ENCODE assay signal across 7 mouse cellular contexts in the genomic region with DNA sequence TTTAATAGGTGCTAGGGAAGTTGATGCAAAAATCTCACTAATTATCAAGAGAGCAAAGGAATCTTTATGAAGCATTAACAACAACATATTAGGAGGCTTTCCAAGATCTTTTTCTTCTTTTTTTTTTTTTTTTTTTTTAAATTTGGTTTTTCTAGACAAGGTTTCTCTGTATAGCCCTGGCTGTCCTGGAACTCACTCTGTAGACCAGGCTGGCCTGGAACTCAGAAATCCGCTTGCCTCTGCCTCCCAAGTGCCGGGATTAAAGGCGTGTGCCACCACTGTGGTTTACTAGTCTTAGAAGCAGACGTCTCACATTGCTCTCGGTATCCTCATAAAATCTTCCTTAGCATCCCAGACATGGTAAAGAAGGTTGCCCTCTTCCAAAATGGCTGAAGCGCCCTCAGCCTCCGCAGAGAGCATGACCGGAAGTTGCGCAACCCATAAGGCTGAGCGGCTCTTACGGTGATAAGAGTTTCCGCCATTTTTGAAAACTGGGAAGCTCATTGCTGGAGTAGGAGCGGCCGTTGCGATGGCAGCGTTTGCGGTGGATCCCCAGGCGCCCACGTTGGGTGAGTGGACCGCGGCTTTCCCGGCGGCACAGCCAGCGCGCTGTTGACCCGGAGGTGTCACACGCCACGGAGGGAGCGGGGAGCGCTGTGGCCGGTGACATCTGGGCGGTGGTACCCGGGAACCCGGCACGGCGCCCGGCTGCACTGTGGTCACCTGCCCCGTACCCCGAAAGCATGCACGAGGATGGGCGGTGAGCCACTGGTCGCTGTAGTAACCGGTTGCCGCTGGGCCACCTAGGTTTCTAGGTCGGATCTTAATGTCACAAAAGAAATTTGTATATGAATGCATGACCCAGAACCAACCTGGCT. TPM values are rescaled to one million over a fixed set of nuclear protein-coding genes. Genes with fewer than 3 reads are reported as not detected.
A peak's percentile ranks its signal among the peaks of the same experiment; 100 is the strongest.
DNase-seq lines count a peak whose midpoint lies in the region; ATAC-seq lines count a peak whose summit lies in the region.

No protein-coding gene starts in this region.

- peak overlapping the region; percentile 85 for H3K4me3 ChIP-seq in intestine, embryonic 15.5 days (replicated peaks)
- H3K4me3 ChIP-seq in midbrain, embryonic 10.5 days = peak overlapping the region; percentile 96

- 0 out of 2 replicates have a peak, but pooled peaks cover 2% of the 10 kb centered on the region for H3K4me1 ChIP-seq in intestine, embryonic 15.5 days (replicated peaks)
- peaks cover 11% of the 10 kb centered on the region for H3K4me1 ChIP-seq in midbrain, embryonic 10.5 days

- H3K9me3 ChIP-seq in intestine, embryonic 15.5 days = no peaks in the 10 kb centered on the region
- no peaks in the 10 kb centered on the region for H3K9me3 ChIP-seq in midbrain, embryonic 10.5 days (replicated peaks)

- DNase-seq in adrenal gland, adult 18-20 months (ENCODE audit: low spot score in 2 of 2) = peak; percentile 93 to 94
- peak; percentile 93 for DNase-seq in embryo, embryonic 11 days
- DNase-seq in gastrocnemius, postnatal 25 days = peak; percentile 83
- peak; percentile 91 to 95 for DNase-seq in left cerebral cortex, postnatal 25 days (ENCODE audit: low spot score in 2 of 2)
- DNase-seq in midbrain, embryonic 10.5 days (ENCODE audit: low spot score) = peak; percentile 89
- DNase-seq in right cerebral cortex, postnatal 4 days = peak; percentile 90

- H3K4me2 ChIP-seq in intestine, embryonic 15.5 days (replicated peaks) = peak overlapping the region; percentile 59

- peak; percentile 99 for ATAC-seq in intestine, embryonic 15.5 days

- WGBS in intestine, embryonic 15.5 days = under 1% methylated on average over 45 of the region's 45 CpGs
- under 1% methylated on average over 45 of the region's 45 CpGs for WGBS in midbrain, embryonic 10.5 days

- intact Hi-C loops in left cerebral cortex, postnatal 25 days (cut with DNase I) = loop anchor here (1.0 to 2.0 kb wide), 2 partner anchors 21 to 58 kb away; partner anchors contain the start of genes Dusp19, Nckap1 and Nup35

- peak overlapping the region; percentile 71 for H3K27ac ChIP-seq in intestine, embryonic 15.5 days
- H3K27ac ChIP-seq in midbrain, embryonic 10.5 days (replicated peaks) = peak overlapping the region; percentile 91

- H3K9ac ChIP-seq in intestine, embryonic 15.5 days = peak overlapping the region; percentile 73

- H3K36me3 ChIP-seq in intestine, embryonic 15.5 days = no peaks in the 10 kb centered on the region
- peaks cover 19% of the 10 kb centered on the region for H3K36me3 ChIP-seq in midbrain, embryonic 10.5 days

- no peaks in the 10 kb centered on the region for H3K27me3 ChIP-seq in intestine, embryonic 15.5 days (replicated peaks)
- H3K27me3 ChIP-seq in midbrain, embryonic 10.5 days (ENCODE audit: low read depth, poor library complexity, severe bottlenecking) = no peaks in the 10 kb centered on the region

RNA-seq across cellular contexts. Expression of gene Nup35, which starts 21.6 kb away (rescaled TPM):
- total RNA-seq in adrenal gland, adult 18-20 months (2021) = 10 to 100 TPM; 16.5 to 27.4 TPM
- 1 to 10 TPM; 7.9 to 9.5 TPM for total RNA-seq in gastrocnemius, postnatal 25 days (2021)
- polyA plus RNA-seq in intestine, embryonic 15.5 days (2015; fragmentation: Nextera tagmentation; extraction: Ambion mirVana) = 37.5 and 38.8 TPM in 2 replicates
- total RNA-seq in left cerebral cortex, postnatal 25 days (2021) = 10 to 100 TPM; 16.2 to 16.4 TPM
- 72.4 and 75.5 TPM in 2 replicates for polyA plus RNA-seq in midbrain, embryonic 10.5 days (2016; fragmentation: Nextera tagmentation; extraction: Ambion mirVana)

RNA-seq across cellular contexts. Expression of gene Dusp19, which starts 21.8 kb away (rescaled TPM):
- total RNA-seq in adrenal gland, adult 18-20 months (2021) = 10 to 100 TPM; 10.9 to 20.3 TPM
- total RNA-seq in gastrocnemius, postnatal 25 days (2021) = 1 to 10 TPM; 8.5 TPM
- polyA plus RNA-seq in intestine, embryonic 15.5 days (2015; fragmentation: Nextera tagmentation; extraction: Ambion mirVana) = 16.4 and 16.5 TPM in 2 replicates
- total RNA-seq in left cerebral cortex, postnatal 25 days (2021) = 10 to 100 TPM; 22.7 to 27.1 TPM
- 16.6 and 16.8 TPM in 2 replicates for polyA plus RNA-seq in midbrain, embryonic 10.5 days (2016; fragmentation: Nextera tagmentation; extraction: Ambion mirVana)

RNA-seq across cellular contexts. Expression of gene Nckap1, which starts 57.4 kb away (rescaled TPM):
- 100 to 1,000 TPM; 116 to 178 TPM for total RNA-seq in adrenal gland, adult 18-20 months (2021)
- 10 to 100 TPM; 42.1 to 49.0 TPM for total RNA-seq in gastrocnemius, postnatal 25 days (2021)
- 64.7 and 69.4 TPM in 2 replicates for polyA plus RNA-seq in intestine, embryonic 15.5 days (2015; fragmentation: Nextera tagmentation; extraction: Ambion mirVana)
- total RNA-seq in left cerebral cortex, postnatal 25 days (2021) = 100 to 1,000 TPM; 415 to 417 TPM
- polyA plus RNA-seq in midbrain, embryonic 10.5 days (2016; fragmentation: Nextera tagmentation; extraction: Ambion mirVana) = 59.9 and 65.0 TPM in 2 replicates

Comparison
In these comparisons a context has a peak if more than half of its experiments do, and no peak if none do; other contexts are left out.
1. Peak in every context shown above with its lines: DNase-seq, ATAC-seq, H3K4me3 ChIP-seq and H3K27ac ChIP-seq.